Mouse (Mus musculus) CH12.LX (cell line): ENCODE results near the gene Afap1. TPM values are rescaled to one million over a fixed set of nuclear protein-coding genes. Genes with fewer than 3 reads are reported as not detected.

Experiments
- DNase-seq: peaks from one replicate; pipeline ENCODE4 v3.0.0-alpha.2; 2013; ENCODE audit errors: extremely low read depth
- H3K27ac ChIP-seq: 2 replicates; pipeline ENCODE4 v1.5.1; 2012; ENCODE audit warnings: low read depth, mild to moderate bottlenecking, control low read depth, moderate library complexity; ENCODE audit not compliant: insufficient read depth
- H3K27me3 ChIP-seq: replicated peaks from 2 replicates; pipeline ENCODE3; 2012; ENCODE audit warnings: inconsistent platforms
- H3K36me3 ChIP-seq, 2 experiments: replicated peaks in 1 of 2; 2 replicates each; pipeline versions ENCODE3 to v1.6.1; 2012; ENCODE audit warnings: inconsistent platforms in 1 of 2, low read length in 1 of 2, mild to moderate bottlenecking in 1 of 2, mixed read lengths in 1 of 2, moderate library complexity in 1 of 2; ENCODE audit not compliant: control insufficient read depth in 1 of 2, insufficient read depth in 1 of 2
- H3K4me1 ChIP-seq, 2 experiments: 2 replicates each; pipeline ENCODE4 v1.6.1; 2012; ENCODE audit warnings: inconsistent platforms in 1 of 2, moderate library complexity in 1 of 2; ENCODE audit not compliant: insufficient read depth in 2 of 2, control insufficient read depth in 1 of 2
- H3K4me2 ChIP-seq: 2 replicates; pipeline ENCODE4 v1.6.1; 2012; ENCODE audit warnings: low read depth, mild to moderate bottlenecking, control low read depth; ENCODE audit not compliant: poor library complexity, insufficient read depth, severe bottlenecking
- H3K4me3 ChIP-seq, 3 experiments: fragments of 150-350 bp in 1 of 3; sonication (generic) in 1 of 3; replicated peaks in 1 of 3; 2 replicates each; pipeline versions ENCODE3 to v1.5.1; 2011 to 2012; ENCODE audit warnings: low read depth in 2 of 3, low read length in 2 of 3, mild to moderate bottlenecking in 2 of 3, moderate library complexity in 2 of 3, control low read depth in 1 of 3, improper control_type of control experiment in 1 of 3, inconsistent platforms in 1 of 3, mixed read lengths in 1 of 3; ENCODE audit not compliant: poor library complexity in 1 of 3
- H3K79me2 ChIP-seq: replicated peaks from 2 replicates; pipeline ENCODE4 v1.6.1; 2012; ENCODE audit warnings: mild to moderate bottlenecking, moderate library complexity; ENCODE audit not compliant: control insufficient read depth, poor library complexity, insufficient read depth, severe bottlenecking; ENCODE audit errors: extremely low read depth
- H3K9ac ChIP-seq: 2 replicates; pipeline ENCODE4 v1.6.1; 2012; ENCODE audit warnings: low read depth, mild to moderate bottlenecking, control low read depth, moderate library complexity; ENCODE audit not compliant: insufficient read depth
- H3K9me3 ChIP-seq: replicated peaks from 2 replicates; pipeline ENCODE3; 2012; ENCODE audit warnings: low read length, inconsistent platforms, mixed read lengths
- BHLHE40 ChIP-seq: IDR thresholded peaks from 2 replicates; pipeline ENCODE4 v1.6.1; 2011; ENCODE audit warnings: mild to moderate bottlenecking, low read depth, low read length, improper control_type of control experiment
- EP300 ChIP-seq: IDR thresholded peaks from 2 replicates; pipeline ENCODE4 v1.6.1; 2011; ENCODE audit warnings: low read length, improper control_type of control experiment
- ETS1 ChIP-seq: conservative IDR thresholded peaks from 2 replicates; pipeline ENCODE4 v1.6.1; 2012; ENCODE audit warnings: low read depth, mild to moderate bottlenecking, inconsistent platforms, low read length, improper control_type of control experiment, moderate library complexity
- GABPA ChIP-seq: IDR thresholded peaks from 2 replicates; pipeline ENCODE4 v1.6.1; 2012; ENCODE audit warnings: low read depth, low read length, improper control_type of control experiment, inconsistent platforms; ENCODE audit not compliant: insufficient replicate concordance
- JUN ChIP-seq: IDR thresholded peaks from 2 replicates; pipeline ENCODE4 v1.6.1; 2011; ENCODE audit warnings: low read depth, mild to moderate bottlenecking, low read length, improper control_type of control experiment, moderate library complexity; ENCODE audit not compliant: insufficient read depth
- JUND ChIP-seq: conservative IDR thresholded peaks from 2 replicates; pipeline ENCODE4 v1.6.1; 2011; ENCODE audit warnings: low read depth, low read length, improper control_type of control experiment
- MAX ChIP-seq: IDR thresholded peaks from 2 replicates; pipeline ENCODE4 v1.6.1; 2011; ENCODE audit warnings: low read length, improper control_type of control experiment
- MAZ ChIP-seq: IDR thresholded peaks from 2 replicates; pipeline ENCODE4 v1.6.1; 2012; ENCODE audit warnings: low read depth, mild to moderate bottlenecking, inconsistent platforms, low read length, improper control_type of control experiment, moderate library complexity
- MXI1 ChIP-seq: IDR thresholded peaks from 2 replicates; pipeline ENCODE4 v1.6.1; 2011; ENCODE audit warnings: mild to moderate bottlenecking, low read depth, low read length, improper control_type of control experiment
- NELFE ChIP-seq: IDR thresholded peaks from 2 replicates; pipeline ENCODE4 v1.6.1; 2011; ENCODE audit warnings: low read depth, low read length, improper control_type of control experiment
- RCOR1 ChIP-seq: conservative IDR thresholded peaks from 2 replicates; pipeline ENCODE4 v1.6.1; 2012; ENCODE audit warnings: low read depth, mild to moderate bottlenecking, inconsistent platforms, low read length, improper control_type of control experiment
- TBP ChIP-seq: conservative IDR thresholded peaks from 2 replicates; pipeline ENCODE4 v1.6.1; 2011; ENCODE audit warnings: low read depth, low read length, improper control_type of control experiment
- TCF12 ChIP-seq: IDR thresholded peaks from 2 replicates; pipeline ENCODE4 v1.6.1; 2014; ENCODE audit warnings: low read depth, mild to moderate bottlenecking, inconsistent platforms, low read length, improper control_type of control experiment
- USF1 ChIP-seq: IDR thresholded peaks from 2 replicates; pipeline ENCODE4 v1.6.1; 2014; ENCODE audit warnings: low read depth, mild to moderate bottlenecking, inconsistent platforms, low read length, improper control_type of control experiment
- USF2 ChIP-seq: conservative IDR thresholded peaks from 2 replicates; pipeline ENCODE4 v1.6.1; 2011; ENCODE audit warnings: low read depth, low read length, improper control_type of control experiment
- ZKSCAN1 ChIP-seq: IDR thresholded peaks from 2 replicates; pipeline ENCODE4 v1.6.1; 2012; ENCODE audit warnings: low read depth, inconsistent platforms, low read length, improper control_type of control experiment, borderline replicate concordance
- dilution Hi-C: fragments of 300-500 bp; cut with MboI; formaldehyde crosslinking; loops from 2 replicates; pipeline ENCODE4 v1.14.3; 2020; ENCODE audit warnings: low sequenced_read_pairs; ENCODE audit not compliant: extremely low pct_unique_long_range_greater_than_20kb, extremely low pct_ligation_motif_present
- in situ Hi-C: fragments of 300-500 bp; cut with MboI; formaldehyde crosslinking; loops from 3 replicates; pipeline ENCODE4 v1.14.3; 2019; ENCODE audit warnings: low sequenced_read_pairs, low pct_ligation_motif_present, low pct_unique_long_range_greater_than_20kb, mixed read lengths
- polyA plus RNA-seq: library from polyadenylated mRNA; unstranded; fragments of >175 nt; gene quantifications from 2 replicates; pipeline ENCODE4 v1.2.1, GENCODE M21; 2012; ENCODE audit warnings: low read depth; ENCODE audit not compliant: insufficient read length
- total RNA-seq, 2 experiments: library from RNA; depleted of rRNA; stranded (reverse); fragments of 300-350 nt in 1 of 2; fragments of >200 nt in 1 of 2; gene quantifications; 2 replicates each; pipeline ENCODE4 v1.2.3; 2012 to 2014

Gene Afap1
- total and polyA plus RNA-seq, 3 experiments: 0.32 to 4.0 (median 0.86) TPM

DNA sequence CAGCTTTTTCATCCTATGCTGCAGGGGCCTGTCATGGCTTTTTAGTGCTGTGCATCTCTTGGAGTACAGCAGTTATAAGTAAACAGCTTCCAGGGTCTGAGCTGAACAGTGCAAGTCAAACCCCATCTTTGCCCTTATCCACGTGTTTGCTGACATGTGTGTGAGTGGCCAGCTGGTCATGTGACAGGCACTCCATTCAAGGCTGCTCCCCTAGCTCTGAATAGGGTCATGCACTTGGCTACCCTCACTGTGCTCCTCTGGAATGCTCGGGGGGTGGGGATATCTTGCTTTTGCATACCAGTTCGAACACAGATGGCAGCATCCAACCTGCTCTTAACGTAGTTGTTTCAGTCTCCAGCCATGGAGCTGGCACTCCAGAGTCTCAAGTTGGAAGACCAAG, 19.7 kb upstream of the Afap1 start:
- Histone ChIP-seq H3K9ac (no peak overlapping the region), H3K79me2 (no peaks in the 10 kb centered on the region), H3K9me3 (no peaks in the 10 kb centered on the region), H3K4me2 (no peak overlapping the region), H3K4me3 (no peak overlapping the region), H3K4me1 (no peaks in the 10 kb centered on the region), H3K27me3 (peaks cover 39% of the 10 kb centered on the region), H3K27ac (no peak overlapping the region), H3K36me3 (no peaks in the 10 kb centered on the region)
- TF ChIP-seq ZKSCAN1: no peak
- no peak for TF ChIP-seq EP300
- TF ChIP-seq TCF12: no peak
- no peak for TF ChIP-seq MAX
- TF ChIP-seq ETS1: no peak
- TF ChIP-seq MAZ: no peak
- no peak for TF ChIP-seq GABPA
- no peak for TF ChIP-seq BHLHE40
- DNase-seq: no peak
- dilution Hi-C loops: no loop called here
- in situ Hi-C loops: loop anchor here (10.0 kb wide), 1 partner anchor 331 kb away; the partner anchor contains the start of gene Psapl1

DNA sequence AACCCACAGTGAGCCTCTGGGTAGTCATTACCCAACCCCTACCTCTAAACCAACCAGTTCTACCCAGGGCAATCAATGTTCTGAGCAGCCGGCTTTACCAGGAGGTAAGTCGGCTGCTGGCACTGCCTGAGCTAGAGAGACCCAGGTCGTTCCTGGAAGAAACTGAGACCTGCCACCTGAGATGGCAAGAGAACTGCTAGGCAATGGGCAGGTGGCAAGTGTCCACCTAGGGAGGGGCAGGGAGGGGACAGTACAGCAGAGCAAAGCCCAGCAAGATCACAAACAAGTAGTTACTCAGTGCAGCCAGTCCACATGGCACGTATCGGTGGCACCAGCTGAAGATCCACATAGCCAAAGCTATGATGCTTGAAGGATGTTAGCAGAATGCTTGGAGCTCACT, 16.9 kb upstream of the Afap1 start:
- DNase-seq: no peak
- in situ Hi-C loops: loop anchor here (10.0 to 25.0 kb wide), 2 partner anchors 329 to 511 kb away; partner anchors contain the start of genes Psapl1 and Sorcs2
- dilution Hi-C loops: no loop called here
- Histone ChIP-seq H3K27me3 (peaks cover 35% of the 10 kb centered on the region), H3K4me3 (no peak overlapping the region), H3K4me2 (no peak overlapping the region), H3K27ac (no peak overlapping the region), H3K4me1 (no peaks in the 10 kb centered on the region), H3K79me2 (no peaks in the 10 kb centered on the region), H3K36me3 (no peaks in the 10 kb centered on the region), H3K9ac (no peak overlapping the region)
- TF ChIP-seq TBP (no peak), JUN (no peak), JUND (no peak), USF2 (no peak), EP300 (no peak), USF1 (no peak), ETS1 (no peak), RCOR1 (no peak), ZKSCAN1 (no peak), NELFE (no peak), MXI1 (no peak), TCF12 (no peak)
- TF ChIP-seq, all 38 proteins: peak for 0
- H3K9me3 ChIP-seq: no peaks in the 10 kb centered on the region
